Mouse (Mus musculus) midbrain, embryonic 11.5 days (tissue): Measurements from ENCODE around the gene Sh3bp1. TPM values are rescaled to one million over a fixed set of nuclear protein-coding genes. Genes with fewer than 3 reads are reported as not detected.

Experiments used
- ATAC-seq: fragments of 200-750 bp; cut with Nextera tagmentation; 2 replicates; pipeline ENCODE4 v1.8.0; 2017; ENCODE audit warnings: moderate TSS enrichment, moderate library complexity; ENCODE audit not compliant: low FRiP score
- DNase-seq: peaks from one replicate; pipeline ENCODE4 v3.0.0; 2015; ENCODE audit warnings: low spot score; ENCODE audit errors: missing footprints
- H3K27ac ChIP-seq: fragments of 300-500 bp; sonication (generic); 2 replicates; pipeline ENCODE4 v1.5.1; 2014; ENCODE audit warnings: low read depth, low read length
- H3K27me3 ChIP-seq: fragments of 300-500 bp; sonication (generic); 2 replicates; pipeline ENCODE4 v1.6.1; 2014; ENCODE audit warnings: mild to moderate bottlenecking, low read length, moderate library complexity, mixed read lengths; ENCODE audit not compliant: control insufficient read depth, insufficient read depth
- H3K36me3 ChIP-seq: fragments of 300-500 bp; sonication (generic); 2 replicates; pipeline ENCODE4 v1.6.1; 2014; ENCODE audit warnings: mild to moderate bottlenecking, low read length, moderate library complexity, mixed read lengths; ENCODE audit not compliant: control insufficient read depth, insufficient read depth
- H3K4me1 ChIP-seq: fragments of 300-500 bp; sonication (generic); 2 replicates; pipeline ENCODE4 v1.6.1; 2014; ENCODE audit warnings: low read length; ENCODE audit not compliant: control insufficient read depth, insufficient read depth
- H3K4me2 ChIP-seq: fragments of 300-500 bp; sonication (generic); 2 replicates; pipeline ENCODE4 v1.6.1; 2014; ENCODE audit warnings: mild to moderate bottlenecking, moderate library complexity
- H3K4me3 ChIP-seq: fragments of 300-500 bp; sonication (generic); 2 replicates; pipeline ENCODE4 v1.5.1; 2014; ENCODE audit warnings: low read depth, low read length
- H3K9ac ChIP-seq: fragments of 300-500 bp; sonication (generic); 2 replicates; pipeline ENCODE4 v1.6.1; 2014; ENCODE audit warnings: low read length
- H3K9me3 ChIP-seq: fragments of 300-500 bp; sonication (generic); 2 replicates; pipeline ENCODE4 v1.6.1; 2016; ENCODE audit warnings: low read length; ENCODE audit not compliant: control insufficient read depth
- WGBS: fragments of 180-500 bp; shearing (Covaris S2); extraction: QIAGEN DNeasy Blood & Tissue Kit; methylation state at CpG from one replicate; pipeline ENCODE4 v1.1.7; 2014; 5-methylcytosine and 5-hydroxymethylcytosine counted together
- microRNA-seq: library from miRNA; unstranded; fragments of <30 nt; microRNA quantifications from one replicate; pipeline ENCODE4, GENCODE M21; 2017
- polyA plus RNA-seq: library from polyadenylated mRNA; unstranded; fragments of >200 nt; fragmentation: Nextera tagmentation; extraction: Ambion mirVana; gene quantifications from 2 replicates; pipeline ENCODE4 v1.2.1, GENCODE M21; 2014

Gene Sh3bp1
- polyA plus RNA-seq, 1 experiment from 2014 or later: 9.1 TPM

DNA sequence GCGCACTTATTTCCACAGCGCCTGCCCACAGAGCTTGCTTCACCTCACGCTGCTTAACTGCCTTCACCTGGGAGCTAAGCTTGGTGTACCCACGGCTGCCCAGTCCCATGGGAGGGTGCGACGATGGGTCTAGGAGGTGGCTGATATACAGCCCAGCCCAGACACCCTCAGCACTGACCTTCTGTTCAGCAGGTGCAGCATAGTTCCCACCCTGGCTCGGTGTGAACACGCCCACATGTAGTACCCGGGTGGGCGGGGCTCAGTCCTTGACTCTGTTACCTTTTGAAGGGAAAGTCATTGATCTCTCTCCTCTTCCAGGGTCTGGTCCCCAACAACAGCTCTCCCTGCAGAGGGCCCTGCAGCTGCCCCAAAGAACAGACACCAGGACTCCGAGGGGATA lies 60.0 kb downstream of the Sh3bp1 start:
- H3K27ac ChIP-seq: no peak overlapping the region
- H3K27me3 ChIP-seq: no peaks in the 10 kb centered on the region
- no peaks in the 10 kb centered on the region for H3K9me3 ChIP-seq
- no peak overlapping the region for H3K9ac ChIP-seq
- no peak overlapping the region for H3K4me3 ChIP-seq
- ATAC-seq: no peak
- DNase-seq: no peak
- no peak overlapping the region for H3K4me2 ChIP-seq
- WGBS: 90% methylated on average over 11 of the region's 11 CpGs
- H3K36me3 ChIP-seq: peaks cover 2% of the 10 kb centered on the region; the same call in 1 of the 2 replicates
- H3K4me1 ChIP-seq: peaks cover 2% of the 10 kb centered on the region; the same call in 1 of the 2 replicates

- H3K4me1 ChIP-seq: peaks cover 2% of the 10 kb centered on the region; the same call in 1 of the 2 replicates
- no peaks in the 10 kb centered on the region for H3K9me3 ChIP-seq
- ATAC-seq: no peak
- no peak overlapping the region for H3K27ac ChIP-seq
- peaks cover 2% of the 10 kb centered on the region; the same call in 1 of the 2 replicates for H3K36me3 ChIP-seq
- H3K9ac ChIP-seq: no peak overlapping the region
- 88% methylated on average over 4 of the region's 4 CpGs for WGBS
- no peaks in the 10 kb centered on the region for H3K27me3 ChIP-seq
- DNase-seq: no peak
- no peak overlapping the region for H3K4me2 ChIP-seq
- H3K4me3 ChIP-seq: no peak overlapping the region
Measured at GRCm38 (mm10) chr15:78960088-78960487, 60.5 kb downstream of the Sh3bp1 start.

Small RNA genes lying within 50 kb of the gene (microRNA-seq; reads per million reads assigned to microRNA genes)
- not detected for gene Mir6955

Other genes starting within 250 kb of the Sh3bp1 start
- gene Elfn2, start 181.0 kb upstream of the Sh3bp1 start, polyA plus RNA-seq: 0.18 TPM in 2 replicates
- 57.2 and 61.8 TPM in 2 replicates for gene Mfng, start 126.3 kb upstream of the Sh3bp1 start, polyA plus RNA-seq
- 1.3 and 1.5 TPM in 2 replicates for gene Card10, start 96.7 kb upstream of the Sh3bp1 start, polyA plus RNA-seq
- gene Cdc42ep1, start 57.1 kb upstream of the Sh3bp1 start, polyA plus RNA-seq: 6.4 and 9.0 TPM in 2 replicates
- gene Lgals2, start 44.2 kb upstream of the Sh3bp1 start, polyA plus RNA-seq: not detected in 2 replicates
- gene Gga1, start 22.6 kb upstream of the Sh3bp1 start, polyA plus RNA-seq: 20.5 and 25.7 TPM in 2 replicates
- 0.11 TPM in 1 of 2 replicates, not detected in the other for gene Gm49510, start 101 bp upstream of the Sh3bp1 start, polyA plus RNA-seq
- gene Pdxp, start 14.2 kb downstream of the Sh3bp1 start, polyA plus RNA-seq: 32.6 and 33.8 TPM in 2 replicates
- 360 and 382 TPM in 2 replicates for gene Lgals1, start 27.0 kb downstream of the Sh3bp1 start, polyA plus RNA-seq
- gene Nol12, start 35.2 kb downstream of the Sh3bp1 start, polyA plus RNA-seq: 58.3 and 62.7 TPM in 2 replicates
- 33.2 and 34.8 TPM in 2 replicates for gene Triobp, start 48.0 kb downstream of the Sh3bp1 start, polyA plus RNA-seq
- gene H1f0, start 128.7 kb downstream of the Sh3bp1 start, polyA plus RNA-seq: 355 and 376 TPM in 2 replicates
- not detected in 2 replicates for gene Galr3, start 142.1 kb downstream of the Sh3bp1 start, polyA plus RNA-seq
- gene Ankrd54, start 163.1 kb downstream of the Sh3bp1 start, polyA plus RNA-seq: 52.7 and 53.5 TPM in 2 replicates
- gene Eif3l, start 175.4 kb downstream of the Sh3bp1 start, polyA plus RNA-seq: 242 and 251 TPM in 2 replicates
- 5.2 and 5.4 TPM in 2 replicates for gene Micall1, start 209.1 kb downstream of the Sh3bp1 start, polyA plus RNA-seq
- 354 and 362 TPM in 2 replicates for gene Polr2f, start 241.2 kb downstream of the Sh3bp1 start, polyA plus RNA-seq
- 9.5 and 10.2 TPM in 2 replicates for gene 1700088E04Rik, start 241.5 kb downstream of the Sh3bp1 start, polyA plus RNA-seq